1 mouse cellular context compared by ENCODE assay signal in genomic region chr5:23771105-23771504, GRCm38 (mm10).
TF ChIP-seq lines count a peak whose summit lies in the region.

No protein-coding gene starts in this region.

TF ChIP-seq in MEL, 35 proteins besides CTCF, POLR2A, EP300 and RAD21:
- TF ChIP-seq ZC3H11A (IDR thresholded peaks at IDR 0.05; ENCODE audit: low read depth, low read length): no peak
- TF ChIP-seq MXI1 (IDR thresholded peaks at IDR 0.05; ENCODE audit: low read depth, low read length): peak; percentile 83; the same call in 1 of the 2 replicates
- TF ChIP-seq USF1 (IDR thresholded peaks at IDR 0.05; ENCODE audit: low read depth, low read length): peak; percentile 54; the same call in 1 of the 2 replicates
- TF ChIP-seq NRF1 (IDR thresholded peaks at IDR 0.05; ENCODE audit: insufficient read depth, low read depth, low read length, poor library complexity, severe bottlenecking): no peak
- TF ChIP-seq ZKSCAN1 (IDR thresholded peaks at IDR 0.05; ENCODE audit: low read depth, low read length): no peak
- TF ChIP-seq ZMIZ1 (IDR thresholded peaks at IDR 0.05; ENCODE audit: low read depth, low read length): no peak
- TF ChIP-seq RCOR1 (IDR thresholded peaks at IDR 0.05; ENCODE audit: low read depth, low read length): no peak
- peak; percentile 85 for TF ChIP-seq MAX (IDR thresholded peaks at IDR 0.05; ENCODE audit: low read length)
- TF ChIP-seq MYB (IDR thresholded peaks at IDR 0.05; ENCODE audit: low read depth, low read length): no peak
- no peak for TF ChIP-seq MEF2A (IDR thresholded peaks at IDR 0.05; ENCODE audit: extremely low read depth, insufficient replicate concordance, low read depth, low read length, poor library complexity, severe bottlenecking)
- no peak for TF ChIP-seq GABPA (IDR thresholded peaks at IDR 0.05; ENCODE audit: low read depth, low read length)
- peak; percentile 40; the same call in 1 of the 2 replicates for TF ChIP-seq HCFC1 (IDR thresholded peaks at IDR 0.05; ENCODE audit: low read depth, low read length)
- TF ChIP-seq ELF1 (IDR thresholded peaks at IDR 0.05; ENCODE audit: low read depth, low read length): no peak
- no peak for TF ChIP-seq TAL1 (IDR thresholded peaks at IDR 0.05; ENCODE audit: low read length)
- no peak for TF ChIP-seq POLR2AphosphoS5 (IDR thresholded peaks at IDR 0.05; ENCODE audit: borderline replicate concordance, low read depth, low read length)
- TF ChIP-seq NELFE (IDR thresholded peaks at IDR 0.05; ENCODE audit: low read depth, low read length): no peak
- no peak for TF ChIP-seq E2F4 (IDR thresholded peaks at IDR 0.05; ENCODE audit: borderline replicate concordance, low read depth, low read length)
- TF ChIP-seq BHLHE40 (IDR thresholded peaks at IDR 0.05; ENCODE audit: borderline replicate concordance, low read depth, low read length): no peak
- no peak for TF ChIP-seq TCF12 (IDR thresholded peaks at IDR 0.05; ENCODE audit: low read depth, low read length)
- no peak for TF ChIP-seq CHD1 (IDR thresholded peaks at IDR 0.05; ENCODE audit: low read depth, low read length)
